Mouse (Mus musculus): ENCODE measurements at regions not wholly inside any gene's neighbourhood (a gene's known extent, or its start where the extent isn't known, plus 50 kb on each side); places are given as distances from the start of the nearest gene placed in this dataset.
"Not testable (repeated sequence)": the region's sequence is repeated elsewhere in the genome, so short reads cannot be mapped to it uniquely, and the experiment has no call there.

DNA sequence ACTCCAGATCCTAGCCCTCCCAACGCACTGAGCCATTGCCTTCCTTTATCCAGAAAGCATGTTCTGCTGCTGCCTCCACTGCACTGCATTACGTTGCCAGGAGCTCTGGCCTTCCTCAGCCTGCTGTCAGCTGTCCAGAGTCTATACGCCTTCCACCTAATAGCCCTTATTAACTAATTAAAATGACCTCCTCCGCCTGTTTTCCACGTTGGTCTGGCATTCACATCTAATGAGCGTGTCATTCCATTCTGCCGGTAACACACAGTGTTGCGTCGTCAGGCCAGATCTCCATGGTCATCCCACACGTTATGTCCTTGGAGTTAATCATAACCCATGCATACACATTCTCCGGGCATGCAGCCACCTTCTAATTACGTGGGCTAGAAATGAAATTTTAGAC is 56.7 kb upstream of the Med4 start:
- ATAC-seq (replicated peaks; ENCODE audit: low FRiP score, low TSS enrichment, poor library complexity, severe bottlenecking), result no peak

DNA sequence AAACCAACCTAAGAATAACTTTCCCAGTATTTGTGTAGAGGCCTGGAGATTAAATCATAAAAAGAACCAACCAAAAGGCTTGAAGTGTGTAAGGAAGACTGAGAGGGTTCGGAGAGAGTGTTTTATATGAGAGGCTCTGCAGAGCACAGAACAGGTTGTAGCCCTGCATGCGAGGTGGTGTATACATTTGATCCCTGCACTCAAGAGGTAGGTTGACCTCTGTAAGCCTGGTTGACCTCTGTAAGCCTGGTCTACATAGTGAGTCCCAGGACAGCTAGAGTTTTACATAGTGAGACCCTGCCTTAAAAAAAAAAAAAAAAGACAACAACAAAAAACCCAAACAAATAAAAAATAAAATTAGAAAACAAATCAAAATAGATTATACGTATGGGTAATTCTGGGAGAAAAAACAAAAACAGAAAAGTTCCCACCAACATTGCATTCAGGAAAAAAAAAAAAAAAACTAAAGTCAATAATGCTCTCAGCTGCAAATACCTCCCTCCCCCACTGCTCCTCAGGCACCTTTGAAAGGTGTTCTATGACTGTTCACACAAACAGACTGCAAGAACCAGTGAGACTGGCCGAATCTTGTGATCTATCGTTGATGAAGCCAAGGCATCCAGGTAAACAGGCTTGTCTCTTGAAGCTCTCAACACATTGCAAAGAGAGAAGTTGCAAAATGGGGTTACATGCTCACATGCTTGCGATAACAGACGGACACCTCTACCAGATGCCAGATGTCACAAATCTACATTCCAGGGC is 57.3 kb upstream of the Med4 start:
- no peak for ATAC-seq (replicated peaks; ENCODE audit: low FRiP score, low TSS enrichment, poor library complexity, severe bottlenecking)

DNA sequence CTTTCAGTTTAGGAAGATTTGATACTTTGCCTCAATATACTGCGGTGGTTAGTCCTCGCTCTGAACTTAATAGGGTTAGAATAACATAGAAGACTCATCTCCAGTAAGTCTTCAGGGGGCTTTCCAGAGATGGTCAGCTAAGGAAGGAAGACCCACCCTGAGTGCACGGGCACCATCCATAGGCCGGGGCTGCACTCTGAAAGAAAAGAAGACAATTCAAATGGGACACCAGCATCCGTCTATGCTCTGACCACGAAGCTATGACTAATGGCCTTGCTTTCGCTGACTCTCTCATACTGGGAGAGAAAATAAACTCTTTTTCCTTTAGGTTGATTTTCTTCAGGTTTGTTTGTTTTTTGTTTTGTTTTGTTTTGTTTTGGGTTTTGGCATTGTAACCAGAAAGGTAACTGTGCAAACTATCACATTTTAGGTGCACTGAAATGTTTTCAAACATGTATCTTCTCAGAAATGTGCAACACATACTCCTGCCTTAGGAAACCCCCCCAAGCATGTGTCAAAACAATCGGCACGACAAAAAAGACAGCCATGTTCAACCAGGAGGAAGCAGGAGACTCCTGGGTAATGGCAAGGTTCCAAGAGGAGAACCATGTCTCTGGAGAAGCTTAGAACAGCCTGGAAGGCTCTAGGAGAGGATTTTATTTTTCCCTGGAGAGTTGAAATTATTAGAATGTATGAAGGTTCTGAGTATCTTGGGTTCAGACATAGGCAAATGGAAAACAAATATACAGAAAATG is 58.4 kb upstream of the Med4 start:
- ATAC-seq (replicated peaks; ENCODE audit: low FRiP score, low TSS enrichment, poor library complexity, severe bottlenecking), result no peak

DNA sequence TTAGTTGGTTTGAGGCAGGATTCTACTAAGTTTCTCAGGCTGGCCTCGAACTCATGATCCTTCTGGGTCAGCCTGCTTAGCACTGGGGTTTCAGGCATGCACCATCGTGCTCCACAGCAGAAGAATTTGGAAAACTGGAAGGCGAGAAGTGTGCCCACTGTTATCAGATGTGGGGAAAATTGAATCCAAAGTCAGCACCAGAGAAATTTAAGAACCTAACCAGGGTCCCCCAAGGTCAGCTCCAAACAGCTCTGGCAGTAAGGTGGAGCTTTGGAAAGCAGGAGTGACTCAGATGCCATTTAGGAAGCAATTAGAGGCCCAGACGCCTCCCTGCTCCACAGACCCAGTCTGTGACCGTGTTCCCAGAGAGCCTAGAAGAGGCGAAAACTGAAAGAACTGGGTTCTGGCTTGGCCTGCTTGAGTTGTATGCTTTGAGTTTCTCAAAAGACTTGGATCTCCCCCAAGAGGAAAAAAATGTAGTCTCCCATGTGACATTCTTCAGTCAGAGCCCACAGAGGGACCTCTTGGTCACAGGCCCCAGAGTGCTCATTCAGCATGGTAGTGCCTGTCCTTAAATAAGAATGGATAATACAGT is 59.8 kb upstream of the Med4 start:
- ATAC-seq (replicated peaks; ENCODE audit: low FRiP score, low TSS enrichment, poor library complexity, severe bottlenecking), result no peak

DNA sequence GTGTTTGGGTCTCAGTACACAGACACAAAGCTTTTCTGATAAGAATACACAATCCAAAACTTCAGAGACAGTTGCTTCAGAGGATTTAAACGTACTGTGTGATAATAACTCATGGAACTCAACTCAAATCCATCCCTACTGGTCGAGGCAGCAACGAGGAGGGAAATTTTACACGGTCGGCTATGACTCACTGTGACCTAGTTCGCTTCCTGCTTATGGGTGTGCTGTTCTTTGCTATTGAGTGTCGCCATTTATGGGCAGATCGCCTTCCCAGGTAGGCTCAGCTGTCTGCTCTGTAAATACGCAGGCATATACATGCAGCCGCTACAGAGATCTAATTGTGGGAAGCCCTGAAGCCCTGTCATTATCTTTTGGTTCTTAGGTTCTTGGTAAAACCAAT is 60.7 kb upstream of the Med4 start:
- no peak for ATAC-seq (replicated peaks; ENCODE audit: low FRiP score, low TSS enrichment, poor library complexity, severe bottlenecking)

DNA sequence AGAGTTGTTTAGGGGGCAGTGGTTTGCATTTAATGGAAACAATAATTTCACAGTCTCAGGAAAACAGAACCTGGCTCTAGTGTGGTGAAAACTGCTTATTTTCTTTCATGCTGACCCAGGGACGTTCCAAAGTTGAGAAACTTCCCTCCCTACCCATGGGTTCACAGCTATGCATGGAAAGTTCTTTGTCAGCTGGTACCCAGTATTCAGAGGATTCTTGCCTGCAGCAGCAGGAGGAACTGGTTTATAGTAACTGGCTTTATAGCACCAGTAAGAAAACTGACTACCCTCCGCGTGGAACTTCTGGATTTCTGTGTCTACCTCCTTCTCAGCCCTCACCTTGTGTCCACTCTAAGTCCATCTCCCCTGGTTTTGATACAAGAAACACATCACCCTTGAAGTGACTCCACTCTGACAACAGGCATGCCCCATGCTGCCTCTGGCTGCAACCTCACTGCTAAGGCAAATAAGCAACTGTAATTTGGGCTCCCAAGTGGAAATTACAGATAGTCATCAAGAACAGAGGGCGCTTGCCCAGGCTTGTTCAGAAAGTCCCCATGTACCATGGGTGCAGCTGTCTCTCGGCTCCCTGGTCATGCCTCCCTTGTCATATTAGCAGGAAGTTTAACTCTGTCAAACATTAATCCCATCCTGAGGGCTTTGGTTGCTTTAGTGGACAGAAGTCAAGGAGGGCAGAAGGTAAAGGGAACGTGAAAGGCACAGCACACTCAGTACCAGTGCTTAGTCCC is 60.6 kb upstream of the Itm2b start:
- ATAC-seq (replicated peaks; ENCODE audit: low FRiP score, low TSS enrichment, poor library complexity, severe bottlenecking), result peak; percentile 51

DNA sequence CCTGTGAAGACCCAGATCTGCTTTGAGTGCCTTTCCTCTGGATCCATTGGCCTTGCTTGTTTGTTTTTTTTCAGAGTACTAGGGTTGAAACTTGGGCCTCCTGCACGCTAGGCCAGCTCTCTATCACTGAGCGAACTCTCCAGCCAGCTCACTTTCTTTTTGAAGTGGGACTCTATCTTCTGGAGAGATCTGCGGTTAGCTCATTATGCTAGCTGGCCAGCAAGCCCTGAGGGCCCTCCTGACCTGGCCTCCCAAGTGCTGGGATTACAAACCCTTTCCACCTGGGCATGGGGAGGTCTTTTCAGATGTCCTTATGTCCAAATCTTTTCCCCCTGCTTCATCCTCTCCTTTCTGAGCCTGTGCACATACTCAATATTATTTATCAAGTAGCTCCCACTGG is 59.6 kb upstream of the Itm2b start:
- ATAC-seq (replicated peaks; ENCODE audit: low FRiP score, low TSS enrichment, poor library complexity, severe bottlenecking), result peak; percentile 78

DNA sequence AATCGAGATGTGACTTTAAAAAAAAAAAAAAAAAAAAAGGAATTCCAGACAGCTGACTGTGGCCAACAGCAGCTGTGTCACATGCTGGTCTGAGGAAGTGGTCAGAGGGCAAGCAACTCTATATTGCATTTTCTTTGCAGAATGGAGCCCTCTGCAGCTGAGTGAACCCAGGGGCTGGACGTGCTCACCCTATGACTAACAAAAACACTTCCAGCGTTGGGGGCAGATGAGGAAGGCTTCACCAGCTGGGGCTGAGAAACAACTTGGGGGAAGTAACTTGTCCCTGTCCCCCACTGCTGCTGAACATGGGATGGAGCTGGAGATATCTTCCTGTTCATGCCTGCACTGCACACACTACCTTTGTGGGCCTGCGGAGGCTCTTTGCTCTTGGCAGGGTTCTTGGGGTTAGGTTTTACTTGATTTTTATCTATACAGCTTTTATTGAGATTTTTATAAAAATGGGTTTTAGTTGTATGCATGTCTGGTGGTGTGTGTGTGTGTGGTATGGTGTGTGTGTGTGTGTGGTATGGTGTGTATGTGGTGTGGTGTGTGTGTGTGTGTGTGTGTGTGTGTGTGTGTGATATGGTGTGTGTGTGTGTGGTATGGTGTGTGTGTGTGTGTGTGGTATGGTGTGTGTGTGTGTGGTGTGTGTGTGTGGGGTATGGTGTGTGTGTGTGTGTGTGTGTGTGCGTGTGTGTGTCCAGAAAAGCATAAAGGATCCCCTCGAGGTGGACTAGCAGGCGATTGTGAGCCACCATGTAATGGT is 57.0 kb upstream of the Itm2b start:
- ATAC-seq (replicated peaks; ENCODE audit: low FRiP score, low TSS enrichment, poor library complexity, severe bottlenecking), result peak; percentile 53

DNA sequence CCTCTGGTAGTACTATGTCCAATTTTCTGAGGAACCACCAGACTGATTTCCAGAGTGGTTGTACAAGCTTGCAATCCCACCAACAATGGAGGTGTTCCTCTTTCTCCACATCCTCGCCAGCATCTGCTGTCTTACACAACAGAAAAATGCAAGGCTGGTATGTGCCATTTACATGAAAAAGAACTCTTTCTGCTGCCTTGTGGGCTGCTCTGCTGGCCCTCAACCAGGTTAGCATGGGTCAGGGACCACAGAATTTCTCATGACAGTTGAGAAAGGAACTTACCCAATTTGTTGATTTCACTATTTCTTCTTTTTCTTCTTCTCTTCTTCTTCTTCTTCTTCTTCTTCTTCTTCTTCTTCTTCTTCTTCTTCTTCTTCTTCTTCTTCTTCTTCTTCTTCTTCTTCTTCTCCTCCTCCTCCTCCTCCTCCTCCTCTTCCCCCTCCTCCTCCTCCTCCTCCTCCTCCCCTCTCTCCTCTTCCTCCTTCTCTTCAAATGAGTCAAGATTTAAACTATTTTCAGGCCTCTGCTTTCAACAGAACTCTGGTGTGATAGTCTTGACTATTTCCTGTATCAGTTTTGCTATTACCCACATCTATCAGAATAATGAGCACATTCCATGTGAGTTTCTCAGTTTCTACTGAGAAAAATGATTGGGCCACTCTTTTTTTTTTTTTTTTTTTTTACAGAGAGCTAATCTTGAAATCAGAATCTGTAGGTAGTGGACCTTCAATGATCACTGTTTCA is 56.3 kb upstream of the Itm2b start:
- ATAC-seq (replicated peaks; ENCODE audit: low FRiP score, low TSS enrichment, poor library complexity, severe bottlenecking), result not testable (repeated sequence)

DNA sequence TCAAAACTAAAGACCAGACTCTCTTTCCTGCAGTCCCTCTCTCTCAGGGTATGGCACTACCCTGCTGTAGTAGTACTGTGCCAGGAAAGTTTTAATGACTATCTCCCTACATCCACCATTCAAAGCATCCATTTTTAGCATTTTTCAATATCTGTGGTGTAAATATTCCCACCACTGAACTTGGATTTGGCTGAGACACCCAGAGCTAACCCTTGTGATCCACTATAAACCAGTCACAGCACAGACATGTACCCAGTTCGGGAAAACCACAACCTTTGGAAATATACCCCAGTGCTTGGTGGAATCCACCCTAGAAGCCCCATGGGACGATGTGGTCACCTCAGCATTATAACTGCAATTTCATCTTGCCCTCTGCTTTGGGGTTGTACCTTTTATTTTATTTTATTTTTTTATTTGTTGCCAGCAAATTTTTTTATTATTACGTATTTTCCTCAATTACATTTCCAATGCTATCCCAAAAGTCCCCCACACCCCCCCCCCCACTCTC is 54.8 kb upstream of the Itm2b start:
- ATAC-seq (replicated peaks; ENCODE audit: low FRiP score, low TSS enrichment, poor library complexity, severe bottlenecking), result no peak

DNA sequence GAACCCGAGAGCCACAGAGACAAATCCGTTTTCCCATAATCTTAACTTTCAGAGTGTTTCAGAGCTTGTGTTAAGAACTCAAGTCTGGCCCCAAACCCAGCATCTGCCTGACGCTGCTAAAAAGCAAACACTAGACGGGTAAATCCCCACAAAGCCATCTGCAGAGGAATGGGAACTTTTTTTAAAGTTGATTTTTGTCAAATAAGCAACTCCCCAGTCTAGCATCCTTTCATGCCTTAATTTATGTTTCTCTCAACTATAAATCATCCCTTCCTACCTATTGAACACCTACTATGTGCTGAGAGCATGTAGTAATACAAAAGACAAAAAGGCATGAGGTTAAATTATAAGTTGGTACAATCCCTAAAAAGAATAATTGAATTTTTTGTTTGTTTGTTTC is 50.8 kb upstream of the Itm2b start:
- no peak for ATAC-seq (replicated peaks; ENCODE audit: low FRiP score, low TSS enrichment, poor library complexity, severe bottlenecking)
